ENCODE assay signal across 8 mouse cellular contexts in the genomic region with DNA sequence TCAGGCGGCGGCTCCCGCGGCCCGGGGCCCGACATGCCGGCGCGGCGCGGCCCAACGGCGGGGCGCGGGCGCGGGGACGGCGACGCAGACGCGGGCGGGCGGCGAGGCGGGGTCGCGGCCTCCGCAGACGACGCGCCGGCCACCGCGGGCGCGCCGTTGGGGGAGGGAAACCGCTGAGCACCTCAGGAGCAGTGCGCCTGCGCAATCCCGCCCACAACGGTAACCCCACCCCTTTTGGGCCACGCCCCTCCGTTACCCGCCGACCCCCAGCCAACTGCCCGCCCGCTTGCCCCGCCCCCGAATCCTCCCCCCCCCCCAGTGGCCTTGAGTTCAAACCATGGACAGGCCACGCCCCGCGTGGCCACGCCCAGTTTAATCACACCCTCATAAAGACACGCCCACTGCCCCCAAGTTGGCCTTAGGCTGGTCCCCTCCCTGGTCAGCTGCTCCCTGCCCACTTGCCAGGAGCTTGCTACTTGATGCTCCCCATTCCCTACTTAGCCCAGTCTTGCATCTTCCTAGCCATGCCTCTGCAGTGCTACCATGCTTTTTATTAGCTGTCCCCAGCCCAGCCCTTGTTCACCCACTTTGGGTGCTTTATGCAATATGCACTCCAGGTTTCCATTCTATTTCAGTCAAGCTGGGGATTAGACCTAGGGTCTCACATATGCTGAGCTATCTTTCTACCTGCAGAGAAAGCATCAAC. TPM values are rescaled to one million over a fixed set of nuclear protein-coding genes. Genes with fewer than 3 reads are reported as not detected.
DNase-seq lines count a peak whose midpoint lies in the region; ATAC-seq and TF ChIP-seq lines count a peak whose summit lies in the region.
"Had no signal": no experiment of that assay in that cellular context is flagged by ENCODE, and none has a peak within 500 bp of the region (broad histone marks: within the 10 kb centered on the region; RNA-seq: fewer than 3 reads in every experiment).

Gene Tcfl5 (minus strand): TSS at position 154 of the 706 bp plus-strand sequence.

- 8% methylated on average over 38 of the region's 56 CpGs for WGBS in lung, embryonic 15.5 days
- WGBS in lung, adult 2 months = 27% methylated on average over 56 of the region's 56 CpGs
- 7% methylated on average over 5 of the region's 56 CpGs for WGBS in forebrain, embryonic 14.5 days
- 4% methylated on average over 18 of the region's 56 CpGs for WGBS in limb, embryonic 15.5 days
- 9% methylated on average over 6 of the region's 56 CpGs for WGBS in stomach, postnatal 0 days

- peak within 1 kb of the TSS; percentile 34 for H3K4me3 ChIP-seq in lung, embryonic 15.5 days
- H3K4me3 ChIP-seq in lung, adult 2 months (replicated peaks; ENCODE audit: extremely low read depth, low read depth, low read length) = no peak within 1 kb of the TSS
- peak within 1 kb of the TSS; percentile 26 for H3K4me3 ChIP-seq in forebrain, embryonic 14.5 days (ENCODE audit: low read depth, low read length)
- H3K4me3 ChIP-seq in limb, embryonic 15.5 days = peak within 1 kb of the TSS; percentile 45
- peak within 1 kb of the TSS; percentile 21 for H3K4me3 ChIP-seq in stomach, postnatal 0 days (ENCODE audit: low read depth, low read length)

- peaks cover 61% of the 10 kb centered on the region for H3K27me3 ChIP-seq in lung, embryonic 15.5 days
- H3K27me3 ChIP-seq in forebrain, embryonic 14.5 days (replicated peaks; ENCODE audit: control insufficient read depth, insufficient read depth, low read length) = peaks cover 37% of the 10 kb centered on the region
- H3K27me3 ChIP-seq in limb, embryonic 15.5 days = peaks cover 66% of the 10 kb centered on the region
- H3K27me3 ChIP-seq in stomach, postnatal 0 days (ENCODE audit: control insufficient read depth, insufficient read depth, low read length) = peaks cover 11% of the 10 kb centered on the region; the same call in 1 of the 2 replicates

- no peak for DNase-seq in lung, adult 2 months
- no peak for DNase-seq in forebrain, embryonic 14.5 days (ENCODE audit: low spot score)
- no peak for DNase-seq in stomach, postnatal 0 days (ENCODE audit: low spot score)
- no peak for DNase-seq in frontal cortex, postnatal 36 days (ENCODE audit: low spot score in 2 of 2)
- DNase-seq in gastrocnemius, adult 18-20 months (ENCODE audit: low spot score) = no peak
- DNase-seq: layer of hippocampus, adult 9-11 months had no signal

- no peaks in the 10 kb centered on the region for H3K36me3 ChIP-seq in lung, embryonic 15.5 days
- H3K36me3 ChIP-seq in forebrain, embryonic 14.5 days (ENCODE audit: control insufficient read depth, insufficient read depth, low read length) = no peaks in the 10 kb centered on the region
- H3K36me3 ChIP-seq in limb, embryonic 15.5 days = no peaks in the 10 kb centered on the region
- no peaks in the 10 kb centered on the region for H3K36me3 ChIP-seq in stomach, postnatal 0 days (ENCODE audit: control insufficient read depth, insufficient read depth, low read length)

- H3K4me1 ChIP-seq in lung, embryonic 15.5 days = no peaks in the 10 kb centered on the region
- H3K4me1 ChIP-seq in lung, adult 2 months (ENCODE audit: control insufficient read depth, insufficient read depth, low read length) = no peaks in the 10 kb centered on the region
- no peaks in the 10 kb centered on the region for H3K4me1 ChIP-seq in forebrain, embryonic 14.5 days (ENCODE audit: control insufficient read depth, insufficient read depth, low read length)
- H3K4me1 ChIP-seq in limb, embryonic 15.5 days = peaks cover 7% of the 10 kb centered on the region
- no peaks in the 10 kb centered on the region for H3K4me1 ChIP-seq in stomach, postnatal 0 days (replicated peaks; ENCODE audit: control insufficient read depth, insufficient read depth)

- H3K9ac ChIP-seq in lung, embryonic 15.5 days = no peak within 1 kb of the TSS
- H3K9ac ChIP-seq in forebrain, embryonic 14.5 days (ENCODE audit: low read length) = no peak within 1 kb of the TSS
- no peak within 1 kb of the TSS for H3K9ac ChIP-seq in limb, embryonic 15.5 days
- no peak within 1 kb of the TSS for H3K9ac ChIP-seq in stomach, postnatal 0 days (ENCODE audit: low read length)

- peak within 1 kb of the TSS; percentile 53 for H3K4me2 ChIP-seq in lung, embryonic 15.5 days
- peak within 1 kb of the TSS; percentile 41 for H3K4me2 ChIP-seq in forebrain, embryonic 14.5 days (ENCODE audit: low read length)
- H3K4me2 ChIP-seq in limb, embryonic 15.5 days = peak within 1 kb of the TSS; percentile 62
- peak within 1 kb of the TSS; percentile 37 for H3K4me2 ChIP-seq in stomach, postnatal 0 days (replicated peaks; ENCODE audit: low read depth)

- H3K9me3 ChIP-seq in lung, embryonic 15.5 days = peaks cover 9% of the 10 kb centered on the region
- H3K9me3 ChIP-seq in forebrain, embryonic 14.5 days (replicated peaks; ENCODE audit: control insufficient read depth, low read length) = peaks cover 12% of the 10 kb centered on the region
- peaks cover 15% of the 10 kb centered on the region; the same call in 1 of the 2 replicates for H3K9me3 ChIP-seq in limb, embryonic 15.5 days
- H3K9me3 ChIP-seq in stomach, postnatal 0 days (ENCODE audit: control insufficient read depth, low read length) = peaks cover 7% of the 10 kb centered on the region; the same call in 1 of the 2 replicates

- no peak for TF ChIP-seq POLR2A in lung, adult 2 months (IDR thresholded peaks at IDR 0.05; ENCODE audit: borderline replicate concordance, extremely low read depth, low read depth, low read length)

- TF ChIP-seq CTCF in lung, adult 2 months (IDR thresholded peaks at IDR 0.05; ENCODE audit: insufficient read depth, low read length) = no peak
- no peak for TF ChIP-seq CTCF in stomach, postnatal 0 days (IDR thresholded peaks at IDR 0.05; ENCODE audit: low read depth)

- TF ChIP-seq EP300 in stomach, postnatal 0 days (optimal IDR thresholded peaks at IDR 0.05) = no peak

- no peak within 1 kb of the TSS for H3K27ac ChIP-seq in lung, embryonic 15.5 days
- H3K27ac ChIP-seq in forebrain, embryonic 14.5 days (ENCODE audit: low read depth, low read length) = no peak within 1 kb of the TSS
- H3K27ac ChIP-seq in limb, embryonic 15.5 days = no peak within 1 kb of the TSS
- H3K27ac ChIP-seq in stomach, postnatal 0 days (replicated peaks) = no peak within 1 kb of the TSS

- ATAC-seq in lung, embryonic 15.5 days (ENCODE audit: borderline replicate concordance, extremely low read depth, low FRiP score, low TSS enrichment) = no peak; the same call in 1 of the 2 replicates
- no peak for ATAC-seq in forebrain, embryonic 14.5 days
- no peak for ATAC-seq in limb, embryonic 15.5 days (ENCODE audit: insufficient number of reproducible peaks, low FRiP score, low TSS enrichment, low read depth)
- no peak; the same call in 1 of the 2 replicates for ATAC-seq in stomach, postnatal 0 days (ENCODE audit: low FRiP score, low TSS enrichment)

RNA-seq across cellular contexts. Expression of gene Tcfl5, which starts in this region (rescaled TPM):
- 0.10 and 0.22 TPM in 2 replicates for polyA plus RNA-seq in lung, embryonic 15.5 days (2015; fragmentation: Nextera tagmentation; extraction: Ambion mirVana)
- polyA plus RNA-seq in lung, adult 2 months (2012; rRNA removed) = 0.05 TPM in 1 of 2 replicates, not detected in the other
- 0.15 and 0.35 TPM in 2 replicates for polyA plus RNA-seq in forebrain, embryonic 14.5 days (2014; fragmentation: Nextera tagmentation; extraction: Ambion mirVana)
- 0.22 and 0.45 TPM in 2 replicates for polyA plus RNA-seq in limb, embryonic 15.5 days (2015; fragmentation: Nextera tagmentation; extraction: Ambion mirVana)
- polyA plus RNA-seq in stomach, postnatal 0 days (2015; fragmentation: Nextera tagmentation; extraction: Ambion mirVana) = 0.05 and 0.22 TPM in 2 replicates
- total RNA-seq in gastrocnemius, adult 18-20 months (2021) = not detected
